Mouse (Mus musculus) intestine, postnatal 0 days (tissue): Measurements from ENCODE around the gene Lmbr1l. TPM values are rescaled to one million over a fixed set of nuclear protein-coding genes. Genes with fewer than 3 reads are reported as not detected.
"Not testable (repeated sequence)": the region's sequence is repeated elsewhere in the genome, so short reads cannot be mapped to it uniquely, and the experiment has no call there.

Experiments used
- ATAC-seq: fragments of 200-750 bp; cut with Nextera tagmentation; 2 replicates; pipeline ENCODE4 v1.8.0; 2017; ENCODE audit warnings: mild to moderate bottlenecking, moderate TSS enrichment, moderate library complexity
- H3K27ac ChIP-seq: fragments of 300-500 bp; sonication (generic); 2 replicates; pipeline ENCODE4 v1.5.1; 2014; ENCODE audit warnings: mild to moderate bottlenecking, low read depth, low read length, moderate library complexity
- H3K27me3 ChIP-seq: fragments of 300-500 bp; sonication (generic); replicated peaks from 2 replicates; pipeline ENCODE4 v1.6.1; 2014; ENCODE audit warnings: low read length, mixed read lengths; ENCODE audit not compliant: control insufficient read depth, insufficient read depth
- H3K36me3 ChIP-seq: fragments of 300-500 bp; sonication (generic); 2 replicates; pipeline ENCODE4 v1.6.1; 2014; ENCODE audit warnings: mild to moderate bottlenecking, moderate library complexity; ENCODE audit not compliant: control insufficient read depth, insufficient read depth
- H3K4me1 ChIP-seq: fragments of 300-500 bp; sonication (generic); replicated peaks from 2 replicates; pipeline ENCODE4 v1.6.1; 2014; ENCODE audit warnings: antibody characterized with exemption, low read length, mixed read lengths; ENCODE audit not compliant: control insufficient read depth, insufficient read depth
- H3K4me2 ChIP-seq: fragments of 300-500 bp; sonication (generic); replicated peaks from 2 replicates; pipeline ENCODE4 v1.6.1; 2014; ENCODE audit warnings: low read depth, mild to moderate bottlenecking, moderate library complexity
- H3K4me3 ChIP-seq: fragments of 300-500 bp; sonication (generic); 2 replicates; pipeline ENCODE4 v1.5.1; 2014; ENCODE audit warnings: low read depth, low read length
- H3K9ac ChIP-seq: fragments of 300-500 bp; sonication (generic); 2 replicates; pipeline ENCODE4 v1.6.1; 2014; ENCODE audit warnings: mild to moderate bottlenecking, low read depth, low read length
- H3K9me3 ChIP-seq: fragments of 300-500 bp; sonication (generic); 2 replicates; pipeline ENCODE4 v1.6.1; 2016; ENCODE audit warnings: mixed run types; ENCODE audit not compliant: control insufficient read depth
- CTCF ChIP-seq: sonication (generic); IDR thresholded peaks from 2 replicates; pipeline ENCODE4 v1.5.1; 2016; ENCODE audit warnings: low read depth, mild to moderate bottlenecking, control low read depth, antibody characterized with exemption, moderate library complexity
- WGBS: fragments of 180-500 bp; shearing (Covaris S2); extraction: QIAGEN DNeasy Blood & Tissue Kit; methylation state at CpG from one replicate; pipeline ENCODE4 v1.1.7; 2014; 5-methylcytosine and 5-hydroxymethylcytosine counted together
- polyA plus RNA-seq: library from polyadenylated mRNA; unstranded; fragments of >200 nt; fragmentation: Nextera tagmentation; extraction: Ambion mirVana; gene quantifications from 2 replicates; pipeline ENCODE4 v1.2.1, GENCODE M21; 2015

Gene Lmbr1l
- polyA plus RNA-seq, 1 experiment from 2014 or later: 27.0 TPM

DNA sequence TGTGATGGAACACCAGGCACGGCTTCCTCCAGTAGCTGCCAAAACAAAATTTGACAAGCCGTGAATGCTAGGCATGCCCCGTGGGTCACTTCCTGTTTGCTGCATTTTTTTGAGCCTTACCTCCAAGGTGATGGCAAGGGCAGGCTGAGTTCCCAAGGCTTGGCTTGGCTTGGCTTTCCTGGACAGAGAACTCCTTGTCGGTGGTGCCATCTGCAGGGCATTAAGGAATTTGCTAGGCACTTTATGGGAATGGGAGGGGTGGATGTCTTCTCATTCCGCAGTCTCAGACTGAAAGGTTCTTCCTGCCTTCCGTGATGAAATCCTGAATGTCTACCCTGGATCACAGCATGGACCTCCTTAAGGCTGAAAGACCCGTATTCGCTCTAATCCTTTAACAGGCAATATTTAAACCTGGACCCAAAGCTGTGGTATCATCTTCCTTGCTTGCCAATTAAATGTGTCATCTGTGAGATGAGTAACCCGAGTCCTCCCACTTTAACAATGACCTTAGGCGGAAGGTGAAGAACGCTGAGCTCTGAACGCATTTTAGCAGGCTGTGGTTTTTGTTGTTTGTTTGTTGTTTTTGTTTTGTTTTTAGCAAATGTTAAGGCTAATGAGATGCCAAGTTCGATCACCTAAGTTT, 10.7 kb upstream of the Lmbr1l start:
- Histone ChIP-seq H3K9ac (no peak overlapping the region), H3K27ac (no peak overlapping the region), H3K9me3 (no peaks in the 10 kb centered on the region), H3K4me1 (no peaks in the 10 kb centered on the region), H3K4me2 (0 out of 2 replicates have a peak overlapping the region, but pooled peaks have one; percentile 24), H3K4me3 (no peak overlapping the region), H3K27me3 (no peaks in the 10 kb centered on the region), H3K36me3 (peaks cover 9% of the 10 kb centered on the region; the same call in 1 of the 2 replicates)
- peak; percentile 88 for TF ChIP-seq CTCF
- WGBS: 14% methylated on average over 13 of the region's 13 CpGs
- peak; percentile 76 for ATAC-seq

DNA sequence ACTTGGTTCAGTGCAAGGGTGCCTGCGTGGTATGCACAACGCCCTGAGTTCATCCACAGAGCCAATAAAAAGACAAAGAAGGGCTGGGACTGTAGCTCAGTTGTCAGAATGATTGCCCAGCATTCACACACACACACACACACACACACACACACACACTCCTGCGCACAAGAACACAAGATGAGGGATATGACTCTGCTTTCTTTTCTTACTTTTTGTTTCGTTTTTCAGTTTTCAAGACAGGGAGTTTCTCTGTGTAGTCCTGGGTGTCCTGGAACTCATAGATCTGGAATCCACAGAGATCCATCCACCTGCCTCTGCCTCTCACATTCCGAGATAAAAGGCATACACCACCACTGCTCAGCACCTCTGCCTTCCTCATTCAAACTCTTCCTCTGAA, 9.5 kb upstream of the Lmbr1l start:
- Histone ChIP-seq H3K4me2 (no peak overlapping the region), H3K27me3 (no peaks in the 10 kb centered on the region), H3K36me3 (peaks cover 9% of the 10 kb centered on the region; the same call in 1 of the 2 replicates), H3K4me3 (no peak overlapping the region), H3K4me1 (no peaks in the 10 kb centered on the region), H3K9ac (no peak overlapping the region), H3K27ac (peak overlapping the region; percentile 41; the same call in 1 of the 2 replicates), H3K9me3 (no peaks in the 10 kb centered on the region)
- TF ChIP-seq CTCF: no peak
- no peak for ATAC-seq
- 63% methylated on average over 5 of the region's 5 CpGs for WGBS

DNA sequence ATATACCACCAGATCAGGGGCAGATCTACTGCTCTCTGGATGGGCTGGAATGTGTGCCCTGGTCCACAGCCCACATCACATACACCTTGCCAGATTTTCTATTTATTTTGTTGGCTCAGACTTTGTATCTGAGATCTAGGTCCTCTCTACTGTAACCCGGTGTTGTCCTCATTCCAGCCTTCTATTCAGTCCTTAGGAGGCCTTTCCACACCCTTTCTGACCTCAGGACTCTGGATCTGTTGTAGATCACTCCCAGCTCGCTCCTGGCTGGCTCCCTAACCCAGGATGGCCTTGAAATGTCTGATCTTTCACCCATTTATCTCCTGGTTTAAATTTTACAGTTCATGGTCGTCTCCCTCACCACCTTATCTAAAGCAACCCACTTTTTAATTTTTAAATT, 6.7 kb upstream of the Lmbr1l start:
- no peak overlapping the region for H3K4me2 ChIP-seq
- no peaks in the 10 kb centered on the region for H3K4me1 ChIP-seq
- no peak for ATAC-seq
- H3K27ac ChIP-seq: peak overlapping the region; percentile 41
- H3K27me3 ChIP-seq: no peaks in the 10 kb centered on the region
- no peak overlapping the region for H3K4me3 ChIP-seq
- H3K9me3 ChIP-seq: no peaks in the 10 kb centered on the region
- 31% methylated on average over 3 of the region's 3 CpGs for WGBS
- no peaks in the 10 kb centered on the region for H3K36me3 ChIP-seq
- TF ChIP-seq CTCF: no peak
- H3K9ac ChIP-seq: no peak overlapping the region

DNA sequence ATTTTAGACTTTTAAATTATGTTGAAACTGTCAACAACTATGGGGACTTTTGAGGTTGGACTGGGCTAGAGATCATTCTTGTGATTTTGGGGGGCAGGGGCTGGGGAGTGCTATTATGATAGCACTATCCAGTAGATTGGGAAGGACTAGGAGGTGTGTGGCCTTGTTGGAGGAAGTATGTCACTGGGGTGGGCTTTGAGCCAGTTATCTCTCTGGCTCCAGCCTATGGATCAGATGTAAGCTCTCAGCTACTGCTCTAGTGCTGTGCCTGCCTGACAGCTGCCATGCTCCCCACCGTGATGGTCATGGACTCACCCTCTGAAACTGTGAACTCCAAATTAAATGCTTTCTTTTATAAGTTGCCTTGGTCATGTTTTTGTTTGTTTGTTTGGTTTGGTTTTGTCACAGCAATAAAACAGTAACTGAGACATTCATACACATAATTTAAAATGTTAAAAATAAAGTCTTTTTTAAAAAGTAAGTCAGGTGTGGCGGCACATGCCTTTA, 5.1 kb upstream of the Lmbr1l start:
- H3K27me3 ChIP-seq: no peaks in the 10 kb centered on the region
- H3K36me3 ChIP-seq: no peaks in the 10 kb centered on the region
- ATAC-seq: no peak
- H3K27ac ChIP-seq: peak overlapping the region; percentile 88
- WGBS: 66% methylated on average over 2 of the region's 2 CpGs
- H3K4me3 ChIP-seq: no peak overlapping the region
- H3K4me2 ChIP-seq: 0 out of 2 replicates have a peak overlapping the region, but pooled peaks have one; percentile 9
- 0 out of 2 replicates have a peak overlapping the region, but pooled peaks have one; percentile 37 for H3K9ac ChIP-seq
- H3K9me3 ChIP-seq: no peaks in the 10 kb centered on the region
- TF ChIP-seq CTCF: no peak
- H3K4me1 ChIP-seq: no peaks in the 10 kb centered on the region

DNA sequence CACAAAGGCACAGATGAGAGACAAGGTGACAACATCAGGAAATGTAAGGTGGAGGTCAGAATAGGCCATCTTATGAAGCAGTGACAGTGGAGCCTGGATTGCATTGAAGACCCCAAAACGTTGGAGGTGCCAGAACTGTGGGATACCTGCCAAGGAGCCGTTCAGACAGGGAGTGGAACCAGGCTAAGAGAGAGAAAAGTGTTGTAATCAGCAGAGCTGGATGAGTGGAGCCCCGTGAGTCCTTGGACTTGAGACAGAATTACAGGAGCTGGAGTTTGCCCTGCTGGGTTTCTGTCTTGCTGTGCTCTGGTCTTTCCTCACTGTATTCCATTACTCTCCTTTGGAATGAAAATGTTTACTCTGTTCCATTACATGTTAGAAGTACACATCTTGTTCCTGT, 4.5 kb upstream of the Lmbr1l start:
- no peak for TF ChIP-seq CTCF
- peak overlapping the region; percentile 28 for H3K4me2 ChIP-seq
- H3K4me3 ChIP-seq: no peak overlapping the region
- ATAC-seq: peak; percentile 58
- no peaks in the 10 kb centered on the region for H3K4me1 ChIP-seq
- 20% methylated on average over 3 of the region's 3 CpGs for WGBS
- H3K9ac ChIP-seq: no peak overlapping the region
- H3K27ac ChIP-seq: peak overlapping the region; percentile 88
- H3K36me3 ChIP-seq: no peaks in the 10 kb centered on the region
- no peaks in the 10 kb centered on the region for H3K27me3 ChIP-seq
- H3K9me3 ChIP-seq: no peaks in the 10 kb centered on the region

DNA sequence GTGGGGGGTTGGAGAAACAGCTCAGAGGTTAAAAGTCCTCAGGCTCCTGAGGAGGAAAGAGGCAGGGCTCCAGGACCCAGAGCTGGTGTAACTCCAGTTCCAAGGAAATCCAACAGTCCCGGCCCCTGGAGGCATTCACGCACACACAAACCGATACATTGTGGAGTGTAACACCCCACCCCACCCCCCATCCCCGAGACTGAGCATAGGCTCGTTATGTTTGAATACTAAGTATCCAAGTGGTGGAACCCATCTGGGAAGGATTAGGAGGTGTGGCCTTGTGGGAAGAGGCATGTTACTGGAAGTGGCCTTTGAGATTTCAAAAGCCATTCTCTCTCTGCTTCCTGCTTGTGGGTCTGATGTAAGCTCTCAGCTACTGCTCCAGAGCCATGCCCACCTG, 3.5 kb upstream of the Lmbr1l start:
- no peaks in the 10 kb centered on the region for H3K4me1 ChIP-seq
- 89% methylated on average over 5 of the region's 5 CpGs for WGBS
- H3K9ac ChIP-seq: no peak overlapping the region
- no peak for ATAC-seq
- H3K4me3 ChIP-seq: no peak overlapping the region
- H3K4me2 ChIP-seq: no peak overlapping the region
- H3K27ac ChIP-seq: peak overlapping the region; percentile 88
- H3K9me3 ChIP-seq: no peaks in the 10 kb centered on the region
- H3K27me3 ChIP-seq: no peaks in the 10 kb centered on the region
- H3K36me3 ChIP-seq: no peaks in the 10 kb centered on the region
- TF ChIP-seq CTCF: no peak

DNA sequence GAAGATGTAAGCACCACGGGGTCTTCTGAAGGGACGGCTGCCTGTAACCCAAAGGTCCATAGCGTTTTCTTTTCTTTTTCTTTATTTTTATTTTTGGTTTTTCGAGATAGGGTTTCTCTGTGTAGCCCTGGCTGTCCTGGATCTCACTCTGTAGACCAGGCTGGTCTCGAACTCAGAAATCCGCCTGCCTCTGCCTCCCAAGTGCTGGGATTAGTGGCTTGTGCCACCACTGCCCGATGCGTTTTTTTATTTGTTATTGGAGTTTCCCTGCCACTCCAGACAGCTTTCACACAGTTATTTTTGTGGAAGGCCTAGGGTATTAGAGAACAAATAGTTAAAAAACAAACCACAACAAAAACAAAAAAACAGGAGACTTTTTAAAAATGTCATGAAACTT, 466 bp upstream of the Lmbr1l start:
- not testable (repeated sequence) for ATAC-seq, H3K9me3 ChIP-seq, H3K36me3 ChIP-seq, H3K4me1 ChIP-seq, H3K27me3 ChIP-seq
- Histone ChIP-seq H3K4me2 (peak overlapping the region; percentile 82), H3K27ac (peak overlapping the region; percentile 93), H3K9ac (peak overlapping the region; percentile 40; the same call in 1 of the 2 replicates), H3K4me3 (peak overlapping the region; percentile 89)
- 20% methylated on average over 8 of the region's 8 CpGs for WGBS
